Mouse (Mus musculus) kidney, postnatal 14 days (tissue): ENCODE results near the gene Gon7.

ENCODE experiments used
- DNase-seq: peaks from one replicate; pipeline ENCODE4 v3.0.0; 2022; ENCODE audit warnings: mixed read lengths

The Gon7 gene

GRCm38 (mm10) chr12:102742056-102742455, 15.5 kb downstream of the Gon7 start:
- no peak for DNase-seq

GRCm38 (mm10) chr12:102740285-102740684, 17.3 kb downstream of the Gon7 start:
- no peak for DNase-seq

- no peak for DNase-seq
Measured at GRCm38 (mm10) chr12:102739096-102739495, 18.5 kb downstream of the Gon7 start.

- peak; percentile 69 for DNase-seq
Measured at GRCm38 (mm10) chr12:102733381-102733780, 24.2 kb downstream of the Gon7 start.

- DNase-seq, result peak; percentile 41
Measured at GRCm38 (mm10) chr12:102730798-102731619, 26.6 kb downstream of the Gon7 start.

- peak; percentile 85 for DNase-seq
Measured at GRCm38 (mm10) chr12:102729855-102730797, 27.5 kb downstream of the Gon7 start.

- peak; percentile 49 for DNase-seq
Measured at GRCm38 (mm10) chr12:102725761-102726175, 31.8 kb downstream of the Gon7 start.

- no peak for DNase-seq
Measured at GRCm38 (mm10) chr12:102725146-102725545, 32.5 kb downstream of the Gon7 start.

GRCm38 (mm10) chr12:102723861-102724260, 33.7 kb downstream of the Gon7 start:
- DNase-seq, result no peak

GRCm38 (mm10) chr12:102722966-102723365, 34.6 kb downstream of the Gon7 start:
- DNase-seq, result no peak

GRCm38 (mm10) chr12:102722451-102722850, 35.2 kb downstream of the Gon7 start:
- DNase-seq, result no peak

GRCm38 (mm10) chr12:102719552-102720315, 37.9 kb downstream of the Gon7 start:
- peak; percentile 55 for DNase-seq

- no peak for DNase-seq
Measured at GRCm38 (mm10) chr12:102714654-102715395, 42.8 kb downstream of the Gon7 start.

- no peak for DNase-seq
Measured at GRCm38 (mm10) chr12:102714116-102714515, 43.5 kb downstream of the Gon7 start.

GRCm38 (mm10) chr12:102713153-102713865, 44.3 kb downstream of the Gon7 start:
- DNase-seq, result no peak

- no peak for DNase-seq
Measured at GRCm38 (mm10) chr12:102710851-102711375, 46.7 kb downstream of the Gon7 start.

- no peak for DNase-seq
Measured at GRCm38 (mm10) chr12:102709896-102710295, 47.7 kb downstream of the Gon7 start.

GRCm38 (mm10) chr12:102708220-102708619, 49.4 kb downstream of the Gon7 start:
- no peak for DNase-seq

- DNase-seq, result no peak
Measured at GRCm38 (mm10) chr12:102706833-102707463, 50.7 kb downstream of the Gon7 start.

GRCm38 (mm10) chr12:102705906-102706640, 51.5 kb downstream of the Gon7 start:
- no peak for DNase-seq
